Mouse (Mus musculus) brain, embryonic 14.5 days (tissue): ENCODE results near the gene Grin2d.

Experiments
- CTCF ChIP-seq: fragments of 200-500 bp; IDR thresholded peaks from 2 replicates; pipeline ENCODE4 v1.5.1; 2012; ENCODE audit warnings: inconsistent platforms, mild to moderate bottlenecking, moderate library complexity, borderline replicate concordance; ENCODE audit not compliant: insufficient read depth, insufficient read length; ENCODE audit errors: extremely low read depth
- POLR2A ChIP-seq: fragments of 200-500 bp; IDR thresholded peaks from 2 replicates; pipeline ENCODE4 v1.6.1; 2012; ENCODE audit warnings: mild to moderate bottlenecking, inconsistent platforms, borderline replicate concordance; ENCODE audit not compliant: poor library complexity, insufficient read depth, insufficient read length, severe bottlenecking; ENCODE audit errors: extremely low read depth

- TF ChIP-seq CTCF, result no peak
- no peak for TF ChIP-seq POLR2A
Observed at GRCm38 (mm10) chr7:45869787-45870186, 8.4 kb downstream of the Grin2d start.
